ENCODE assay signal across 16 mouse cellular contexts in the genomic region with DNA sequence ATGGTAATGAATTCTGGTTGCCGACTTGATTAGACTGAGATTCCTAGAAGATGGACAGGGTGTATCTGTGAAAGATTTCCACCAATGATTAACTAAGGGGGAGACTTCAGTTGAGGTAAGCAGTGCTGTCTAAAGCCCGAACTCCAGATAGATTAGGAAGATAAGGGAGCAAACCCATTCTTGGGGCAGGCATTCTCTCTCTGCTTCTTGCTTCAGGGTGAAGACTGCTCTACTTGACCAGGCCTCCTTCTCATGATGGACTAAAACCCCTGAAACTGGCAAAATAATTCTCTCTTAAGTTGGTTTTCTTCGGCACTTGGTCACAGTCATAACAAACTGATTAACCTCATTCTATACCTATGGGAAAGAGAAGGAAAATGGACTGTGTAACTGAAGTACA.
"Had no signal": no experiment of that assay in that cellular context is flagged by ENCODE, and none has a peak within 500 bp of the region (broad histone marks: within the 10 kb centered on the region; RNA-seq: fewer than 3 reads in every experiment).

No protein-coding gene starts in this region.

- H3K4me2 ChIP-seq: neural tube, embryonic 13.5 days; neural tube, embryonic 15.5 days; stomach, embryonic 15.5 days had no signal

- DNase-seq: retina, postnatal 1 day; right cerebral cortex, adult 18-20 months; right cerebral cortex, postnatal 14 days; right cerebral cortex, postnatal 25 days; right cerebral cortex, postnatal 4 days; spleen, adult 18-20 months; thymus, adult 18-20 months; thymus, adult 2 months; thymus, postnatal 14 days; thymus, postnatal 25 days; thymus, postnatal 36 days; thymus, postnatal 4 days had no signal

- H3K4me1 ChIP-seq: neural tube, embryonic 13.5 days; neural tube, embryonic 15.5 days; stomach, embryonic 15.5 days had no signal

- H3K4me3 ChIP-seq: neural tube, embryonic 13.5 days; neural tube, embryonic 15.5 days; stomach, embryonic 15.5 days had no signal

- H3K27ac ChIP-seq: neural tube, embryonic 13.5 days; neural tube, embryonic 15.5 days; stomach, embryonic 15.5 days; stomach, postnatal 0 days had no signal

- H3K9ac ChIP-seq: neural tube, embryonic 13.5 days; neural tube, embryonic 15.5 days; stomach, embryonic 15.5 days had no signal

- H3K27me3 ChIP-seq: neural tube, embryonic 13.5 days; neural tube, embryonic 15.5 days; stomach, embryonic 15.5 days had no signal

- H3K9me3 ChIP-seq: neural tube, embryonic 13.5 days; neural tube, embryonic 15.5 days; stomach, embryonic 15.5 days had no signal
